Mouse (Mus musculus) left cerebral cortex, adult 6 months (tissue): ENCODE results near the gene Pea15a. TPM values are rescaled to one million over a fixed set of nuclear protein-coding genes. Genes with fewer than 3 reads are reported as not detected.

Experiments used
- long read RNA-seq, 2 experiments: library from polyadenylated mRNA; unstranded; transcript quantifications; one replicate each; pipeline ENCODE4 v2.0.0; 2019 to 2020
- polyA plus RNA-seq: library from polyadenylated mRNA; unstranded; fragments of <200 nt; fragmentation: Nextera tagmentation; gene quantifications from 2 replicates; pipeline ENCODE4 v1.2.3, GENCODE M21; 2021

Pea15a gene
- 326 and 604 TPM in 2 replicates for polyA plus RNA-seq
- long read RNA-seq, experiment 1, transcript Pea15a-203 (2 exons, 980 nt) = minor isoform, 69 of 3,248 reads
- long read RNA-seq, experiment 1, transcript Pea15a-201 (4 exons, 2,501 nt) = major isoform, 2,906 of 3,248 reads
- long read RNA-seq, experiment 1, transcript Pea15a-202 (4 exons, 2,435 nt) = minor isoform, 54 of 3,248 reads
- long read RNA-seq, experiment 1, partial matches to known transcripts = 53 of 3,248 reads
- long read RNA-seq, experiment 1, other reads (novel, unspliced or antisense) = 165 of 3,248 reads
- long read RNA-seq, experiment 2, transcript Pea15a-203 (2 exons, 980 nt) = minor isoform, 17 of 344 reads
- long read RNA-seq, experiment 2, transcript Pea15a-201 (4 exons, 2,501 nt) = major isoform, 243 of 344 reads
- long read RNA-seq, experiment 2, partial matches to known transcripts = 10 of 344 reads
- long read RNA-seq, experiment 2, other reads (novel, unspliced or antisense) = 70 of 344 reads

GRCm38 (mm10) chr1:172206141-172206917 is at the start of gene Pea15a:
Gene Pea15a (minus strand): TSS chr1:172206804.

GRCm38 (mm10) chr1:172219451-172220406 is 13.1 kb upstream of the Pea15a start, which contains the start of gene Casq1:
Gene Casq1 (minus strand): TSS chr1:172219868.

GRCm38 (mm10) chr1:172147835-172148278 is 58.7 kb downstream of the Pea15a start, which contains the start of gene Dcaf8:
Gene Dcaf8 (plus strand): TSS chr1:172148084.

Other genes starting within 250 kb of the Pea15a start
- 7.4 and 9.8 TPM in 2 replicates for gene Vangl2, start 178.4 kb downstream of the Pea15a start, polyA plus RNA-seq
- 0.28 and 0.29 TPM in 2 replicates for gene Nhlh1, start 149.2 kb downstream of the Pea15a start, polyA plus RNA-seq
- gene Copa, start 124.3 kb downstream of the Pea15a start, polyA plus RNA-seq = 79.3 and 98.3 TPM in 2 replicates
- gene Ncstn, start 124.0 kb downstream of the Pea15a start, polyA plus RNA-seq = 34.1 and 40.6 TPM in 2 replicates
- gene Pex19, start 80.0 kb downstream of the Pea15a start, polyA plus RNA-seq = 92.8 and 102 TPM in 2 replicates
- gene Dcaf8, start 58.7 kb downstream of the Pea15a start, polyA plus RNA-seq = 53.6 and 58.6 TPM in 2 replicates
- gene Casq1, start 13.1 kb upstream of the Pea15a start, polyA plus RNA-seq = 0.92 and 1.2 TPM in 2 replicates
- gene Atp1a4, start 51.6 kb upstream of the Pea15a start, polyA plus RNA-seq = not detected in 2 replicates
- gene Igsf8, start 54.8 kb upstream of the Pea15a start, polyA plus RNA-seq = 86.2 and 162 TPM in 2 replicates
- gene Atp1a2, start 91.3 kb upstream of the Pea15a start, polyA plus RNA-seq = 163 and 316 TPM in 2 replicates
- gene Kcnj9, start 122.5 kb upstream of the Pea15a start, polyA plus RNA-seq = 26.4 and 33.0 TPM in 2 replicates
- gene Kcnj10, start 134.4 kb upstream of the Pea15a start, polyA plus RNA-seq = 19.5 and 24.3 TPM in 2 replicates
- 2.0 and 2.2 TPM in 2 replicates for gene Pigm, start 169.7 kb upstream of the Pea15a start, polyA plus RNA-seq